Mouse (Mus musculus) spleen, postnatal 14 days (tissue): ENCODE results near the gene Clybl.

Source experiments
- DNase-seq, 2 experiments: peaks; one replicate each; pipeline ENCODE4 v3.0.0; 2021 to 2022; ENCODE audit warnings: low spot score in 2 of 2

Clybl gene

GRCm38 (mm10) chr14:122359136-122359905 is 177.8 kb downstream of the Clybl start:
- DNase-seq = no peak

GRCm38 (mm10) chr14:122361807-122362206 is 180.3 kb downstream of the Clybl start:
- no peak for DNase-seq

- DNase-seq = no peak
Measured at GRCm38 (mm10) chr14:122363156-122363555, 181.7 kb downstream of the Clybl start.

GRCm38 (mm10) chr14:122364026-122364425 is 182.5 kb downstream of the Clybl start:
- DNase-seq = no peak

GRCm38 (mm10) chr14:122367252-122367868 is 185.9 kb downstream of the Clybl start:
- no peak for DNase-seq

GRCm38 (mm10) chr14:122367882-122368418 is 186.4 kb downstream of the Clybl start:
- DNase-seq = no peak

- DNase-seq = no peak
Measured at GRCm38 (mm10) chr14:122368501-122368900, 187.0 kb downstream of the Clybl start.

GRCm38 (mm10) chr14:122371979-122372378 is 190.5 kb downstream of the Clybl start:
- no peak for DNase-seq

- DNase-seq = no peak
Measured at GRCm38 (mm10) chr14:122373458-122373857, 192.0 kb downstream of the Clybl start.

GRCm38 (mm10) chr14:122374285-122374997 is 192.9 kb downstream of the Clybl start:
- DNase-seq = no peak

- DNase-seq = no peak
Measured at GRCm38 (mm10) chr14:122375070-122375811, 193.7 kb downstream of the Clybl start.

- DNase-seq = no peak
Measured at GRCm38 (mm10) chr14:122376482-122377143, 195.1 kb downstream of the Clybl start.

- DNase-seq = no peak
Measured at GRCm38 (mm10) chr14:122377681-122378080, 196.2 kb downstream of the Clybl start.

- DNase-seq = no peak
Measured at GRCm38 (mm10) chr14:122379076-122379475, 197.6 kb downstream of the Clybl start.

- no peak for DNase-seq
Measured at GRCm38 (mm10) chr14:122379996-122380395, 198.5 kb downstream of the Clybl start.

GRCm38 (mm10) chr14:122380896-122381845 is 199.7 kb downstream of the Clybl start:
- DNase-seq = no peak

- no peak for DNase-seq
Measured at GRCm38 (mm10) chr14:122382281-122382680, 200.8 kb downstream of the Clybl start.

GRCm38 (mm10) chr14:122383931-122384330 is 202.4 kb downstream of the Clybl start:
- DNase-seq = no peak

GRCm38 (mm10) chr14:122384447-122385237 is 203.1 kb downstream of the Clybl start:
- DNase-seq = no peak
